8 mouse cellular contexts compared by ENCODE assay signal in the genomic region with DNA sequence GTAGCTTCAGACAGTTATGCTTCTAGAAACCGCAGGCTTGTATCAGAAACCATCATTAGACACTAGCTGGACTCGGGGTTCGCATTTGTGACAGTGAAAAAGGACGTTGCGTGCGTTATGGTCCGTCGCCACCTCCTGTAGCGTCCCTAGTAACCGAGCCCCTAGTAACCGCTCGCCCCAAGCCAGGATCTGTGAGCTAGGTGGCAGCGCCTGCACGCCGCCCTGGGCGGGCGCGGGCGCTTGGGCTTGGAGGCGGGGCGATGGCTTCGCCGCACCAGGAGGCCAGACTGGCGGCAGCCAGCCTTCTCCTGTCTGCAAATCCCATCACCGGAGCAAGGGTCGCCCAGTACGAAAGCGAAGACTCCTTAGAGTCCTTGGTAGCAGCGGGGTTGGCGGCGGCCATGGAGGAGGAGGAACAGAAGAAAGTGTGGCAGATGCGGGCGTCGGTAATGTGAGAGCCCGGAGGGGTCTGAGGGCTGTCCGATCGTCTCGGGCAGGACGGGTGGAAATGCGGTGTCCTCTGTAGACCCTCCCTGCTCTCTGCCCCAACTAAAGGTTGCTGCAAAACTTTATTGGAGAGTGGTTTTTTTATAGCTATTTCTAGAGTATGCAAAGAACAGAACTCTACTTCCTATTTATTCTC. TPM values are rescaled to one million over a fixed set of nuclear protein-coding genes. Genes with fewer than 3 reads are reported as not detected.
DNase-seq lines count a peak whose midpoint lies in the region; ATAC-seq and TF ChIP-seq lines count a peak whose summit lies in the region.

No protein-coding gene starts in this region.

- peaks cover 24% of the 10 kb centered on the region for H3K36me3 ChIP-seq in ES-Bruce4 (ENCODE audit: control insufficient read depth, insufficient read depth, low read length, poor library complexity, severe bottlenecking)
- H3K36me3 ChIP-seq in forebrain, embryonic 12.5 days (replicated peaks): peaks cover 19% of the 10 kb centered on the region
- peaks cover 12% of the 10 kb centered on the region for H3K36me3 ChIP-seq in liver, postnatal 0 days (replicated peaks; ENCODE audit: insufficient read depth, low read length)
- peaks cover 22% of the 10 kb centered on the region for H3K36me3 ChIP-seq in neural tube, embryonic 13.5 days

- H3K27me3 ChIP-seq in ES-Bruce4 (ENCODE audit: control insufficient read depth, insufficient read depth, low read length, poor library complexity, severe bottlenecking): no peaks in the 10 kb centered on the region
- no peaks in the 10 kb centered on the region; the same call in 1 of the 2 replicates for H3K27me3 ChIP-seq in forebrain, embryonic 12.5 days
- H3K27me3 ChIP-seq in liver, postnatal 0 days (ENCODE audit: insufficient read depth, low read length): no peaks in the 10 kb centered on the region
- no peaks in the 10 kb centered on the region for H3K27me3 ChIP-seq in neural tube, embryonic 13.5 days

- no peak for TF ChIP-seq POLR2A in ES-Bruce4 (IDR thresholded peaks at IDR 0.05; ENCODE audit: insufficient read depth, low read length)

- no peaks in the 10 kb centered on the region for H3K9me3 ChIP-seq in ES-Bruce4 (replicated peaks; ENCODE audit: control insufficient read depth, insufficient read depth, low read length, poor library complexity, severe bottlenecking)
- H3K9me3 ChIP-seq in forebrain, embryonic 12.5 days: no peaks in the 10 kb centered on the region
- no peaks in the 10 kb centered on the region for H3K9me3 ChIP-seq in liver, postnatal 0 days (ENCODE audit: low read length)
- H3K9me3 ChIP-seq in neural tube, embryonic 13.5 days: no peaks in the 10 kb centered on the region

- peak overlapping the region; percentile 75 for H3K4me2 ChIP-seq in forebrain, embryonic 12.5 days
- H3K4me2 ChIP-seq in liver, postnatal 0 days (ENCODE audit: low read depth, low read length): peak overlapping the region; percentile 97
- peak overlapping the region; percentile 72 for H3K4me2 ChIP-seq in neural tube, embryonic 13.5 days

- TF ChIP-seq CTCF in ES-Bruce4 (IDR thresholded peaks at IDR 0.05; ENCODE audit: low read depth, low read length): no peak
- peak; percentile 52 for TF ChIP-seq CTCF in liver, postnatal 0 days (IDR thresholded peaks at IDR 0.05; ENCODE audit: low read depth)

- ATAC-seq in forebrain, embryonic 12.5 days (ENCODE audit: low FRiP score): peak; percentile 95
- peak; percentile 86 for ATAC-seq in liver, postnatal 0 days
- peak; percentile 98 for ATAC-seq in neural tube, embryonic 13.5 days (ENCODE audit: low read depth)

- H3K9ac ChIP-seq in ES-Bruce4 (ENCODE audit: low read depth, poor library complexity, severe bottlenecking): peak overlapping the region; percentile 71
- peak overlapping the region; percentile 78 for H3K9ac ChIP-seq in forebrain, embryonic 12.5 days
- peak overlapping the region; percentile 77 for H3K9ac ChIP-seq in liver, postnatal 0 days (replicated peaks)
- H3K9ac ChIP-seq in neural tube, embryonic 13.5 days: peak overlapping the region; percentile 74

- under 1% methylated on average over 40 of the region's 40 CpGs for WGBS in forebrain, embryonic 12.5 days
- WGBS in large intestine, adult 2 months: under 1% methylated on average over 40 of the region's 40 CpGs
- under 1% methylated on average over 40 of the region's 40 CpGs for WGBS in liver, postnatal 0 days (ENCODE audit: insufficient replicate concordance)
- under 1% methylated on average over 40 of the region's 40 CpGs for WGBS in neural tube, embryonic 13.5 days

- H3K27ac ChIP-seq in ES-Bruce4 (ENCODE audit: insufficient read depth, low read length): peak overlapping the region; percentile 66
- H3K27ac ChIP-seq in forebrain, embryonic 12.5 days: peak overlapping the region; percentile 89
- H3K27ac ChIP-seq in liver, postnatal 0 days (ENCODE audit: low read depth): peak overlapping the region; percentile 75
- peak overlapping the region; percentile 96 for H3K27ac ChIP-seq in neural tube, embryonic 13.5 days (replicated peaks)

- H3K4me3 ChIP-seq in ES-Bruce4 (ENCODE audit: low read depth, low read length): peak overlapping the region; percentile 75
- H3K4me3 ChIP-seq in forebrain, embryonic 12.5 days (replicated peaks): peak overlapping the region; percentile 58
- H3K4me3 ChIP-seq in liver, postnatal 0 days (ENCODE audit: low read depth, low read length): peak overlapping the region; percentile 54
- peak overlapping the region; percentile 54 for H3K4me3 ChIP-seq in neural tube, embryonic 13.5 days

- 0 out of 2 replicates have a peak, but pooled peaks have one; percentile 15 for TF ChIP-seq EP300 in ES-Bruce4 (IDR thresholded peaks at IDR 0.05; ENCODE audit: insufficient read depth, low read depth, low read length)
- no peak for TF ChIP-seq EP300 in liver, postnatal 0 days (IDR thresholded peaks at IDR 0.05; ENCODE audit: low read depth)

- intact Hi-C loops in heart, postnatal 10 days (cut with DNase I): loop anchor here (5.0 kb wide), 2 partner anchors 249 to 264 kb away; a partner anchor contains a TSS

- no peaks in the 10 kb centered on the region for H3K4me1 ChIP-seq in ES-Bruce4 (ENCODE audit: control insufficient read depth, insufficient read depth, low read length)
- H3K4me1 ChIP-seq in forebrain, embryonic 12.5 days: peaks cover 4% of the 10 kb centered on the region
- H3K4me1 ChIP-seq in liver, postnatal 0 days (ENCODE audit: insufficient read depth): peaks cover 6% of the 10 kb centered on the region
- H3K4me1 ChIP-seq in neural tube, embryonic 13.5 days (replicated peaks): peaks cover 7% of the 10 kb centered on the region

- peak; percentile 79 for DNase-seq in c-Kit-positive CD71-positive TER-119-positive erythroid progenitor cells, embryonic 14.5 days (ENCODE audit: low spot score)
- DNase-seq in heart, postnatal 10 days: peak; percentile 85 to 87
- peak; percentile 53 for DNase-seq in large intestine, adult 2 months (ENCODE audit: low read depth, low spot score)
- DNase-seq in liver, postnatal 0 days: peak; percentile 87
- peak; percentile 70 for DNase-seq in telencephalon, adult 2 months (ENCODE audit: low read depth, low spot score)

RNA-seq across cellular contexts. Expression of a gene that starts 1.0 kb away (rescaled TPM):
- 2.1 and 3.2 TPM in 2 replicates for polyA plus RNA-seq in ES-Bruce4 (2011; ENCODE audit: insufficient read depth, insufficient read length, low read depth, missing spikeins)
- 2.8 and 3.2 TPM in 2 replicates for polyA plus RNA-seq in forebrain, embryonic 12.5 days (2016; fragmentation: Nextera tagmentation; extraction: Ambion mirVana)
- 1 to 10 TPM; 2.0 TPM for total RNA-seq in heart, postnatal 10 days (2021)
- 0.27 and 0.30 TPM in 2 replicates for polyA plus RNA-seq in large intestine, adult 2 months (2012; rRNA removed)
- polyA plus RNA-seq in liver, postnatal 0 days (2015; fragmentation: Nextera tagmentation; extraction: Ambion mirVana): 1.5 and 1.6 TPM in 2 replicates
- polyA plus RNA-seq in neural tube, embryonic 13.5 days (2015; fragmentation: Nextera tagmentation; extraction: Ambion mirVana): 4.1 and 4.9 TPM in 2 replicates

RNA-seq across cellular contexts. Expression of a gene that starts 18.0 kb away (rescaled TPM):
- 618 and 646 TPM in 2 replicates for polyA plus RNA-seq in ES-Bruce4 (2011; ENCODE audit: insufficient read depth, insufficient read length, low read depth, missing spikeins)
- 352 and 361 TPM in 2 replicates for polyA plus RNA-seq in forebrain, embryonic 12.5 days (2016; fragmentation: Nextera tagmentation; extraction: Ambion mirVana)
- 100 to 1,000 TPM; 134 to 139 TPM for total RNA-seq in heart, postnatal 10 days (2021)
- 111 and 154 TPM in 2 replicates for polyA plus RNA-seq in large intestine, adult 2 months (2012; rRNA removed)
- 84.3 and 86.6 TPM in 2 replicates for polyA plus RNA-seq in liver, postnatal 0 days (2015; fragmentation: Nextera tagmentation; extraction: Ambion mirVana)
- polyA plus RNA-seq in neural tube, embryonic 13.5 days (2015; fragmentation: Nextera tagmentation; extraction: Ambion mirVana): 306 and 322 TPM in 2 replicates

RNA-seq across cellular contexts. Expression of a gene that starts 26.1 kb away (rescaled TPM):
- 104 and 120 TPM in 2 replicates for polyA plus RNA-seq in ES-Bruce4 (2011; ENCODE audit: insufficient read depth, insufficient read length, low read depth, missing spikeins)
- 313 and 317 TPM in 2 replicates for polyA plus RNA-seq in forebrain, embryonic 12.5 days (2016; fragmentation: Nextera tagmentation; extraction: Ambion mirVana)
- total RNA-seq in heart, postnatal 10 days (2021): 100 to 1,000 TPM; 179 to 180 TPM
- polyA plus RNA-seq in large intestine, adult 2 months (2012; rRNA removed): 18.6 and 18.9 TPM in 2 replicates
- 157 and 160 TPM in 2 replicates for polyA plus RNA-seq in liver, postnatal 0 days (2015; fragmentation: Nextera tagmentation; extraction: Ambion mirVana)
- polyA plus RNA-seq in neural tube, embryonic 13.5 days (2015; fragmentation: Nextera tagmentation; extraction: Ambion mirVana): 302 and 308 TPM in 2 replicates

RNA-seq across cellular contexts. Expression of a gene that starts 26.4 kb away (rescaled TPM):
- polyA plus RNA-seq in ES-Bruce4 (2011; ENCODE audit: insufficient read depth, insufficient read length, low read depth, missing spikeins): 23.3 and 33.6 TPM in 2 replicates
- polyA plus RNA-seq in forebrain, embryonic 12.5 days (2016; fragmentation: Nextera tagmentation; extraction: Ambion mirVana): 4.7 and 5.1 TPM in 2 replicates
- total RNA-seq in heart, postnatal 10 days (2021): 10 to 100 TPM in 1 of 2 experiments, 1 to 10 TPM in 1; 8.5 to 10.8 TPM
- polyA plus RNA-seq in large intestine, adult 2 months (2012; rRNA removed): 1.3 and 2.3 TPM in 2 replicates
- polyA plus RNA-seq in liver, postnatal 0 days (2015; fragmentation: Nextera tagmentation; extraction: Ambion mirVana): 11.7 and 13.0 TPM in 2 replicates
- 6.7 and 7.4 TPM in 2 replicates for polyA plus RNA-seq in neural tube, embryonic 13.5 days (2015; fragmentation: Nextera tagmentation; extraction: Ambion mirVana)

RNA-seq across cellular contexts. Expression of a gene that starts 36.5 kb away (rescaled TPM):
- 19.6 and 21.1 TPM in 2 replicates for polyA plus RNA-seq in ES-Bruce4 (2011; ENCODE audit: insufficient read depth, insufficient read length, low read depth, missing spikeins)
- 4.2 and 5.4 TPM in 2 replicates for polyA plus RNA-seq in forebrain, embryonic 12.5 days (2016; fragmentation: Nextera tagmentation; extraction: Ambion mirVana)
- total RNA-seq in heart, postnatal 10 days (2021): 10 to 100 TPM in 1 of 2 experiments, 1 to 10 TPM in 1; 8.8 to 10.1 TPM
- polyA plus RNA-seq in large intestine, adult 2 months (2012; rRNA removed): 1.4 and 2.2 TPM in 2 replicates
- polyA plus RNA-seq in liver, postnatal 0 days (2015; fragmentation: Nextera tagmentation; extraction: Ambion mirVana): 1.5 and 2.2 TPM in 2 replicates
- polyA plus RNA-seq in neural tube, embryonic 13.5 days (2015; fragmentation: Nextera tagmentation; extraction: Ambion mirVana): 8.9 and 9.4 TPM in 2 replicates

Comparison
In these comparisons a context has a peak if more than half of its experiments do, and no peak if none do; other contexts are left out.
1. Peak in every context shown above with its lines: DNase-seq, ATAC-seq, H3K4me3 ChIP-seq and H3K27ac ChIP-seq.